Mouse (Mus musculus): ENCODE results near the gene Mxi1.
A peak's percentile ranks its signal among the peaks of the same experiment; 100 is the strongest.

The Mxi1 gene

DNA sequence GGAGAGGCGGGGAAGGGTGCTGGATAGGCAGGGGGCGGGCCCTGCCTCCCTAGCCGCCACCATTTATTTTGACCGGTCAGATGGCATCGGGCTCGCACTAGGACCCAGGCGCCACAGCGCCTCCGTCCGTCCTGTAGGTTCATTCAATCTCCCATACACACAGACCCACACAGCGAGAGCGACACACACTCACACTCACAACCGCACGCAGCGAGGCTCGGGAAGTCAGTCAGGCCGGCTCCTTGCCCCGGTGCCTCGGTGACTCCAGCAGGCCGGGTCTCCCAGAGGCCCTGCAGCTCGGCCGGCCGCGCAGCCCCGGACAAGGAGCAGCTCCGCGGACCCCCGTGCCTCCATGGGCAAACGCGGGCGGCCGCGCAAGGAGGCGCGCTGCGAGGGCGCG, at the start of gene Mxi1:
Mxi1 (plus strand) TSS at position 171 of the 400 bp plus-strand sequence.
- DNase-seq (ENCODE audit: low read depth) = peak; percentile 51

DNA sequence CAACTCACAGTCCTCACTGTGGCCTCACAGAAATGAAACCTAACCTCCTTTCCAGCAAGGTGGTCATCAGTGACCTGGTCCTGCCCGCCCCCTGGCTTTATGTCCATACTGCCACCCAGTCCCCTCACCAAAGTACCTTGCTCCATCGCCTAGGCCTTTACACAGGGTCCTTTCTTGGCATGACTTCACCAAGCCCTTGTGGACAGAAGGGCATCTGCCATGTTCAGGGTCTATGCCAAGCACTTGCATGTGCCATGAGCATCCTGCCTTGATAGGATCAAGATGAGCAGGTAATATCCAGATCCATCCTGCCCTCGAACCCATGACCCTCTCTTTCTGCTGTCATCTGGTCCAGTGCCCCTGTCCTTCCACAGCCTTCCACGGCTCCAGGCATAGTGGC, 49.5 kb upstream of the Mxi1 start:
- DNase-seq (ENCODE audit: low read depth) = no peak

DNA sequence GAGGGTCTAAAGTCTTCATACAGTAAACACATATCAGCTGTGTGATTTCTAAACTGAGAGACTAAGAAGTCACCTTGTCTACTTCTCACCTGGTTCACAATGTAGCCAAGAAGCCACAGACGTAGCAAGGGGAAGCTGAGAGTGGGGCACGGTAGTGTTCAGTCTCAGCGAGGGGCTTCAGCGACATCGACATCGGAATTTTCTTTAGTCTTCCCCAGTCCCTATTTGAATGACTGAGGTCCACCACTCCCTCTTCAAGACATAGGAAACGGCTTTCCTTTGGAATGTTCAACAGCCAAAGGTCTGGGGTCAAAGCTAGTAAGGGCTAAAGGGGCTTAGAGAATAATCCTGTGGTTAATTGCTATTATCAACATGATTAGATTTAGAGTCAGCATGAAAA, 48.3 kb upstream of the Mxi1 start:
- no peak for DNase-seq (ENCODE audit: low read depth)

DNA sequence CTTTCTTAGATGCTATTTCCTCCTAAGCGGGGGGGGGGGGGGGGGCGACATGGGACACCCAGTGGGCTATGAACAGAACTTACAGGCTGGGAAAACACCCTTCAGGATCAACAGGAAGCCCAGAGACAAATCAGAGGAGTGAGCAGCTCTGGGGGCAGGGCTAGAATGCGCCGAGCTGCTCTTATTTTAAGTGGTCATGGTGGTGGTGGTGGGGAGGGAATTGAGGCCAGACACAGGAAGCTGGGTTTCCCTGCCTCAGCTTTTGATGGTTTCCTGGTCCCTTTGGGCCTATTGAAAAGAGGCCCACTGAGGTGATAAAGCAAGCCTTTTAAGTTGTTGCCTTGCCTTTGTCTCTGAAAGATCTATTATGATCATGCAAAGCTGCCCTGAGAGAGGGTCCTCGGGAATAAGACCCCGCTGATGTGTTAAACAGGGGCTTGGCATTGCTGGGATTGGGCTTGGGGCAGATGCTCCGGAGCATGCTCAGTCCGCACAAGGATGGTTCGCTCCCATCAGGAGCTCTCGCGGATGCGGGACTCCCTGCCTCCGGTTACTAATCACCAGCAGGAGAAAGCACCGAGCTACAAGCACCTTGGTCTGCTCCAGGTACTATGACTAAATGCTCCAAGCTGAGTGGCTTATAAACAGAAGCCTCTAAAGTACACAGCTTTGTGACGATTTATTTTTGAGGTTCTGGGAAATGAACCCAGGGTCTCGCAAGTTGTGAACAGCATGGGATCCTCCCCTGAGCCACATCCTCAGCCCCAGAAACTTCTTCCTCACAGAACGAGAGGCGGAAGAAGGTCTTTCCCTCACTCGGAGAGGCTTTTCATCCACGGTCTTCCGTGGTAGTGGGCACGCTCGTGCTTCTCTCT, 46.2 kb upstream of the Mxi1 start:
- peak; percentile 68 for DNase-seq (ENCODE audit: low read depth)

DNA sequence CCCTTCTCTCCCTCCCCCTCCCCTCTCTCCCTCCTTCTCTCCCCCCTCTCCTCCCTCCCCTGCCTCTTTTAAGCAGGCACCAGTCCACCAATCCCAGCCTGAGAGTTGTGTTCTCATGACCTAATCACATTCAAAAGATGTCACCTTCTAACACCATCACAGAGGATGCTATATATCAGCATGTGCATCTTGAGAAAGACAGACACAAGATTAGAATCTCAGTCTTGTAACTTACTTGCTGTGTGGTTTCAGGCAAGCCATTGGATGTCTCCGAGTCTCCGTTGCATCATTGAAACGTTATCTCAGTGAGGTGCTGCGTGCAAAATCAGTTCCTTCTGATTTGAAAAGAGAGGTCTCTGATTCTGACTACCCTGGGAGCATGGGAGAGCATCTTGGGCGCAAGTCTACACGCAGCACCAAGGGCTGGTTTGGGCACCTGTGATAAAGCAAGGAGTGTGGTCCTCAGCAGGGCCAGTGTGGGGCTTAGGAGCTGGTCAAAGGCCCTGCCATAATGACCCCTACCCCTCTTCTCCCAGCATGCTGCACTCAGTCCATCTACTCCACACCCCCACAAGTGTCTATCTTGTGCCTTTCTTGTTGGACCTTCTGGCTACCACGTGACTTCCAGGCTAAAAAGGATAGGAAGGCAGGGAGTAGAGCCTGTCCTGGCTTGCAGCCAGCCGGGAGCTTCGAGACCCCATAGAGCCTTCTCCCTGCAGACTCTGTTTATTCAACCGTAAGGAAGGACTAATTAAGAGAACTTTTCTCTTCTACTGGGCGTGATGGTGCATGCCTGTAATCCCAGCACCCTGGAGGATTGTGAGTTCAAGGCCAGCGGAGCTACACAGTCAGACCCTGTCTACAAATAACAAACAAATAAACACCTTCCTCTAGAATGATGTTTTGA, 45.2 kb upstream of the Mxi1 start:
- DNase-seq (ENCODE audit: low read depth) = peak; percentile 40

DNA sequence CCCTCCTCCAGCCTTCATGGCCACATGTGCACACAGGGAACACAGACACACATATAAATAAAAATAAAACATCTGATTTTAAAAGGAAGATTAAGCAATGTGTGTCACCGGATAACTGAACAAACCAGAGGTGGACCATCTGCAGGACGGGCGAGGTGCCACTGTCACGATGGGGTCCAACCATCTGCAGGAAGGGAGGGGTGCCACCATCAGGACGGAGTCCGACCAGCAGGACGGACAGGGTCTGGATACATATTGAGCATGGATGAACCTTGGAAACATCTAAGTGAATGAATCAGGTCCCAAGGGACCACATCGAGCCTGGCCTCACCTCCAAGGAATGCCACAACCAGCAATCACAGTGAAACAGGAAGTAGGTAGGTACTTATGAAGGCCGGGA, 43.0 kb upstream of the Mxi1 start:
- no peak for DNase-seq (ENCODE audit: low read depth)

DNA sequence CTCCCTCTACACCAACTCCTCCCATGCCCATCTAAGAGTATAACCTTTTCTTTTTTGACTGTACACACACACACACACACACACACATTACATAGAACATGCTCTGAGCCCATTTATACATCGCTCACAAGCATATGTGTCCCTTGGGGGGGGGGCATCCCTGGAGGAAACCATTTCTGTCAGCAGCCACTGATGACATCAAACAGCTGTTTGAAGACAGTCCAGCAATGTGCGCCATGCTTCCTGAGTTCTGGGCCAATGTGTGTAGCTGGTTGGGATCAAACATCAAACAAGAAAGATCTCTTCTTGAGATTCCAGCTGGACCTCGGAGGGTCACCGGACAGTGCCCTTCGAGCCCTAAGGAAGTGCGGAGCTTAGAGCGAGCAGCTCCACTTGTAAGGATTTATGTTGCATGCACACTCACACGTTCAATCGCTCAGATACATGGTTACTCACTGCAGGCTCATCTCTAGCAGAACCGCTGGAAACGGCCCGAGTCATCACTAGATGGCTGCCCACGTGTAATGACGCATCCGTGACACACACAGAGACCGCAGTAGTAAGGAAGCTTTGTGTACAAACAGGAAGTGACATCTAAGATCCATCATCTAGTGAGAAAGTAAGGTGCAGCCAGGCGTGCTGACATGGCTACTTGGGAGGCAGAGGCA, 37.1 kb upstream of the Mxi1 start:
- DNase-seq (ENCODE audit: low read depth) = no peak

DNA sequence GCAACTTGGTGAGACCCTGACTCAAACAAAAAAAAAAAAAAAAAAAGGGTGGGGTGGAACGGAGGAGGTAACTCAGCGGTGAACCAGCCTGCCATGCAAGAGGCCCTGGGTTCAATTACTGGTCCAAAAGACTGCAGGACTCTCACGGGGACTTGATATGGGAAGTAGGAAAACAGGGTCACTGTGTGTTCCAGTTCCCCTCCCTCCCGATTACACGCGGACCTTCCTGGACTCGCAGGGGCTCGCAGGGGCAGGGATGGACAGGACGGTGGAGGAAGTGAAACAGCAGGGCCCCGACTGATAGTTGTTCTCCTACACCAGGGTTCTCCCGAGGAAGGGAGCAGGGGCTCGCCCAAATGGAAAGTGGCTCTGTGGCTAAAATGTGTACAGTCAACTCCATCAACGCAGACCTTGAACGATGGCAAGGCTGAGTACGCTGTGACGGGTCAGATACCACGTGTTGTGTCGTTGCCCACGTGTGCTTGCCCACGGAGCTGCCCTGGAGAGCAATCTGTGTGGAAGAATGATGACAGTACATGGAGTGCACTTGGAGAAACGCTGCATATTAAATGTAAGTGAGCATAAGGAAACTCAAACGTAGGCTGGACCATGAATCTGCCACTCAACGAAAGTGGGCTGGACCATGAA, 36.4 kb upstream of the Mxi1 start:
- DNase-seq (ENCODE audit: low read depth) = no peak

DNA sequence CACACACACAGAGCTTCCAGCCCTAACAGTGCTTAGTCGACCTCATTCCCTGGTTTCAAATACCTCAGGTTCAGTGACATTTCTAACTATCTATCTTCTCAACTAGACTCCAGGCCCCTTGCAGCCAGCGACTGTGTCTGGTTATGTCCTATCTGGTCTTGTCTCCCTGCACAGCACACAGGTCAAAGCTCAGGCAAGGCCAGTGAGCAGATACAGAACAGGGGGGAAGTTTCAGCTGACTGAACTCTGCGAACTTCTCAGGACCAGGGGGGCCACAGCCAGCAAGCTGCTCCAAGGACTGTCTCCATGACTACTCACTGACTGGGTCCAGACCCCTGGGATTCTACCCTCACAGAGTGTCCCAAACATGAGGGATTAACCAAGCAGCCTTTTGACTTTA, 35.1 kb upstream of the Mxi1 start:
- no peak for DNase-seq (ENCODE audit: low read depth)

DNA sequence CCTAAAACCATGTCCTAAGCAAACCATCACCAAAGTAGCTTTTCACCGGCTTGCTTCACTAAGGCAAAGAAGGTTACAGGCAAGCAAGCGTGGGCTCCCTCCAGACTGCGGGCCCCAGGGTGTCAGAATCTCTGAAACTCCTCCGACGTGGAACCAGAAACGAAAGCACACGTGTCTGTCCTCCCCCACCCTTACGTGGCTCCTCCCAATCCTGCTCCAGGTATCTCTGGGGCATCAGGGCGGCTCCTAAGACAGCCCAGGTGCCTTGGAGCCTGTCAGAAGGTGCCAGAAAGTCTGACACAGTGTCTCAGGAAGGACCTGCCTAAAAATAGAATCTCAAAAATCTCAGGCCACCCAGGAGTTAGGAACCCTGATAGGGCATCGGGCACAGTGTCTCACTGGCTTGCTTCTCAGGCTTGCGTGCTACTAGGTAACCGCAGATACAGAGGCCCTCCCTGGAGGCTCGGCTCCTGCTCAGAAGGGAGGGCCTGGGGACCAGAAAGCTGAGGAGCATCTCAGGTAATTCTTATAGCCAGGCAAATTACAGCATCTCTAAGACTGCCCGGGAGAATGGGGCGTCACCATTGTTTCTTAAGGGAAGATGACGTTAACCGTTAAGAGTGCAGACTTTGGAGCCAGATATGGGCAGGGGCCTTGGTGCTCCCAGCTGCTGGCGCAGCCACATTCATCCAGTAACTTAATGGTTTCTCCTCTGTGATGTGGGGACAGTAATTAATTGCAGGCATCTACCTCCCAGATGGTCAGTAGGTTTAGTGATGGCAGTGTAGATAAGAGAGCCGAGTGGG, 33.2 kb upstream of the Mxi1 start:
- DNase-seq (ENCODE audit: low read depth) = no peak

DNA sequence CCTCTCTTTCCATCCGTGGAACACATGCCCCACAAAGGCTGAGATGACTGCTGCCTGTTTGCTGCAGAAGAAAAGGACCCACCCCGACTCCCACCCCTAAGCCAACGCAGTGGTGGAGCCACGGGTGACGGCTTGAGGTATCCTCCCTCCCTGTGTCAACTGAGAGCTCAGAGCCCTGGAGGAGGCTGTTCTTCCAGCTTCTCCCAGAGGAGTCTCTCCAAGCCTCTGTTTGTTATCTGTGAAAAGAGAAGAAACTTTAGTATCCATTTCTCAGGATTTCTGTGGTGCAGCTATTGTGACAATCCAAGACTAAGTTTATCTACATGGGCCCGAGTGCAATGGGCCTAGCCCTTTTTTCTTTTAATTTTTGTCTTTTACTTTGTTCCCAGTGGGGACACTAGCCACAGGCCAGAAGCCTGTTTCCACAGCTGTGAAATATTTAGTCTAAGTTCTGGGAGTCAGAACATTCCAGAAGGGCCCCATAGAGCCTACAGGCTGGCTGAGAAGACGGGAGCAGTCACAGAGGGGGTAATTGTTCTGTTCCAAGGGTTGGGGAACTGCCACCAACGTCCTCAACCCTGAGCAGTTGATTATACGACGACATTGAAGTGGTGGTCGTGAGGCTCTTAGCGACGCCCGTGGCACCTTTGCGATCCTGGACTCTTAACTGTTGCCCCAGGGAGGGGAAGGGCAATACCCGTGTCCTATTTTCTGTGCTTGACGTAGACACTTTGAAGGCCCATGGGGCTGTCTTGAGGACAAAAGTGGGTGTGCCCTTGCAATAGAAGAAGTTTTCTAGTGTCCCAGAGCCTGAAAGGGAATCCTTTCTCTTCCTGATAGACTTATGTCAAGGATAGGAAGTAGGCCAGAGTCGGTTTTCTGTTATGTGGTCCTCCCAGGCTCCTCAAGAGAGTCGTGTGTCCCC, 31.6 kb upstream of the Mxi1 start:
- no peak for DNase-seq (ENCODE audit: low read depth)

DNA sequence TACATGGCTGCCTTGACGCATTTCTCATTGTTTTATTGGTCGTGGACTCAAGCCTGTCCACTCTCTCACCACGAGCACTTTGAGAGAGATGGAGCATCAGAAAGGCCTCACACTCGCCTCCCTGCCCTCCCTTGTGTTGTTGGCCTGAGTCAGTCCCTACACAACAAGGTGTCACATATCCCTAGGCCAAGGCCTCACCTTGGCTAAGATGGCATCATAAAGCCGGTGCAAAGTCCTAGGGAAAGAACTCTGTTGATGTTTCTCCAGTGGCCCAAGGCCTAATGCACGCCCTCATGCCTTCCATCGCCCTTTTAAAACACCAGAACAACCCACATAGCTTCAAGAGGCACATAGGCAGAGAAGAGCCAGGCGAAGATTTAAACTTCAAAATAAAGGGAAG, 30.1 kb upstream of the Mxi1 start:
- DNase-seq (ENCODE audit: low read depth) = no peak

DNA sequence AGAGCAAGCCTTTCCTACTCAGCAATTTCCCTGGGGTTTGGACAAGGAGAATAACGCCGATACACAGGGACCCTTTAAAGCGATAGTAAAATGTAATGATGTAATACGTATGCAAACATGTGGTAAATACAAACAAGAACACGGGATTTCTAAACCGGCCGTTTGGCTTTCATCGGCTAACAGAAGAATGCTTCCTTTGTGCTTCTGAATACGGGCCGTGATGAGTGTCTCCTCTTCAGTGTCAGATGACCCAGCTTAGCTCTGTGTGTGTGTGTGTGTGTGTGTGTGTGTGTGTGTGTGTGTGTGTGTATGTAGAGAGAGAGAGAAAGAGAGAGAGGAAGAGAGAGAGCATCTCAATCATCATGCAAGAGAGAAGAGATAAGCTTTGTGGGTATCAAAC, 27.7 kb upstream of the Mxi1 start:
- no peak for DNase-seq (ENCODE audit: low read depth)

DNA sequence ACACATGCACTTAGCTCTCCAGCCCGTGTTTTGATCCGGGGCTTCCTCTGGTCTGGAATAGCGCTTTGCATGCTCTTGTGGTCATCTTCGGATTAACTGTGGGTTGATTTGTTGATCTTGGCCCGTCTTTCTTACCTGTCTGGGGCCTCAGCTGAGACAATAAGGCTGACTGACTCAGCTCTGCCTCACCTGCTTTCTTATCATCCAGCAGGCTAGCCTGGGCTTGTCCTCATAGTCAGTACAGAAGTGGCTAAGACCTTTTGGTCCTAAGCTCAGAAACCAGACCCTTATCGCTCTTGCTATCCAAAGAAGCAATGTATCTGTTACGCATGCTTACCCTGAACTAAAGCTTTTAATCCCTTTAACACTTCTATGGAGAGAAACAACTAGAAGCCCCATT, 26.6 kb upstream of the Mxi1 start:
- DNase-seq (ENCODE audit: low read depth) = no peak

DNA sequence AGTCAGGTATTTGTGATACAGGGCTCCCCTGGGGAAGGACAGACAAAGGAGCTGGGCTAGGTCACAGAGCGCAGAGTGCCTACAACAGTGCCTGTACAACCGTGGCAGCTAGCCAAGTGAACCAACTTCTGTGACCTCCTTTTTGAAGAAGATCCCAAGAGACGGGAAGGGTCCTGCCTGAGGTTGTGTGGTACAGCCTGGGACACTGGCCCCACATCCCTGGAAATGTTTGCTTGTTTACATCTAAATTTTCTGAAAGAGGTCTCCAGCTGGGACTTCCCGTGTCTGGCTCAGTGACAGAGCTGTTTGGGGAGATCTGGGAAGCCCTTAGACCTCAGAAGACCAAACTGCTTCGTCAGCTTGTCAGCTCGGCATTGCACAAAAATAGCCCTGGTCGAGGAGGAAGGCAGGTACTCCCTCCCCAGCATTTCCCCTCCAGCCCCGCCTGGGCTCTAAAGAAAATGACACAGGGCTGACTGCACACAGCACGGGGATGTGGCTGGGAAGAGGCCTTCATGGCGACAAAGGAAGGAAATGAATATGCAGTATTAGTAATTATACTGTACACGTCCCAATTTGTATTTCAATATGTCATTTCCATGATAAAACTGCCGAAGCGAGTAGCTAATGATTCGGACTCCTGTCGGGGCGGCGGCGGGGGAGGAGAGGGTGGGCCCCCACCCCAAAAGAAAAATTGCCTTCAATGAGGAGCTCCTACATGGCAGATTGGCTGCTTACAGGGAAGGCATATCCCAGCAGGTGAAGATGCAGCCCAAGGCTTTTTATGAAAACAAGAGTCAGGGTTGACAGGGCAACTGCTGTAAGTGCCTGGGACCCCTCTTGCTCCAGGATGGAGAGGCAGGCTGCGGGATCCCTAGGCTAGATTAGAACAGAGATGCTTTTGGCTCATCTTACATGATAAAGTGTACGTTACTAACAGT, 25.8 kb upstream of the Mxi1 start:
- no peak for DNase-seq (ENCODE audit: low read depth)

DNA sequence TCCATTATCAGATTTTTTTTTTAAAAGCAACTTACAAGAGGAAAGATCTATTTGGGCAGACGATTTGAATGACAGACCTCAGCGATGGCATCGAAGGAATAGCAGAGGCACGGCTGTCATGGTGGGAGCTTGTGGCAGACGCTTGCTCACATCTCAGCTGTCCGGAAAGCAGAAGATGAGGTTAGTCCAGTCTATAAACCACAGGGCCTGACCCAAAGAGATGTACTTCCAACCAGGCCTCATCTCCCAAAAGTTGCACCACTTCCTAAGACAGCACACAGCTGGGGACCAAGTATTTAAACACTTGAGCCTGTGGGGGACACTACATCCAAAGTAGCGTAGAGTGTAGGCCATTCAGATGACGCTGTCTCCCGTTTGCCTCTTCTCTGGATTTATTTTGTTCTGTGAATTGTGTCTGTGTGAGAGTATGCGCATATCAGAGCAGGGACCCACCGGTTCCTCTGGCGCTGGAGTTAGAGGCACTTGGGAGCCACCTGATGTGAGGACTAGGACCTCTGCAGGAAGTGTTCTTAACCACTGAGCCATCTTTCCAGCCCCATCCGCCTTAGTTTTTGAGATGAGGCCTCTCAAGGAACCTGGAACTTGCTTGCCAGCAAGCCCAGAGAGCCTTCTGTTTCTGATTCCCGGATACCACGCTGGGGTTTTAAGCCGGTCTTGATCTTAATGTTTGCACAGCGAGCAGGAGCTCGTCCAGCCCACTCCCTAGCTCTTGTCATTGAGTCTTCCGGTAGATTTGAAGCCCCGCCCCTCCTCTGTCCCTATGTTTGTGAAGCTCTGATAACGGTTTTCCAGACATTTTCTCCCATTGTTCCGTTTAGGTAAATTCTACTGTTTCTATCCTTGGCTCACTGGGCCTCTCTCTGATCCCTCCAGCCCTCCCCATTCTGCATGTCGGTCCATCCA, 13.7 kb upstream of the Mxi1 start:
- no peak for DNase-seq (ENCODE audit: low read depth)

DNA sequence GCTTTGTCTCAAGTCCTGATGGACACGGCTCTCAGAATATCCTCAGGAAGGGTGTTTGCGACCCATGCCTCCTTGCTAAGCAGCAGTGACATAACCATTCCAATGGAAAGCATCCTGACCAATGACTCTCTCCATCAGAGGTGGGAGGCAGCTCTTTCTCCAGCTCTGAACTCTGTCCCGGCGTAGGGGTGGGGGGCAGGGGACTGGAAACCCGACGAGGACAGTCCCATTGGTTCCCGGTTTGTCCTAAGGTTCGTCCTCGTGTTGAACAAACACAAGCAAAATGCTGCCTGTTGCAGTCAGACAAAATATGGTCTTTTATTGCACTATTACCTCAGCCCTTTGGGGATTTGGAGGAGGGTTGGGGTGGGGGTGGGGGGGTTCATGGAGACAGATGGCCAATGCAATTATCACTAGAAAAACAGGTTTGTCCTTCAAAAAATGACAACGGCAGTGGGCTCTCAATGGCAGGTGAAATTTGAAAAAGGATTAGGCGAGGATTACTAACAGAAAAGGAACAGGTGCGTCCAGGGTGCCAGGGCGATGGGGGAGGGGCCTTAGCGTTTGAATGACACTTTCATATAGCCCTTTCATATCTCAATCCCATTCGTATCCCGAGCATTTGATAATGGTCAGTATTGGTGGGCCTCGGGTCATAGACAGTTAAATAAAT, 11.0 kb upstream of the Mxi1 start:
- DNase-seq (ENCODE audit: low read depth) = no peak

Data from naive thymus-derived CD4-positive, alpha-beta T cell, adult 2 months (primary cell).